Mouse (Mus musculus): ENCODE results near the gene Sh3pxd2a.

- TF ChIP-seq CTCF (conservative IDR thresholded peaks at IDR 0.05 in 1 of 2, IDR thresholded peaks at IDR 0.05 in 1 of 2; ENCODE audit: low read depth in 2 of 2, low read length in 2 of 2) (no peak), POLR2A (IDR thresholded peaks at IDR 0.05; ENCODE audit: low read depth, low read length) (no peak)
Measured at GRCm38 (mm10) chr19:47434655-47435054, 29.5 kb downstream of the Sh3pxd2a start.

Measured in CH12.LX (cell line).